Mouse (Mus musculus) cortical plate, adult 2 months (tissue): ENCODE data around the gene BC037034. TPM values are rescaled to one million over a fixed set of nuclear protein-coding genes. Genes with fewer than 3 reads are reported as not detected.

Experiments used
- H3K27ac ChIP-seq: fragments of 200-500 bp; 2 replicates; pipeline ENCODE4 v1.5.1; 2012; ENCODE audit warnings: low read length, control low read depth, inconsistent platforms; ENCODE audit not compliant: insufficient read depth
- H3K4me1 ChIP-seq: fragments of 200-500 bp; 2 replicates; pipeline ENCODE4 v1.6.1; 2011; ENCODE audit warnings: low read length; ENCODE audit not compliant: control insufficient read depth, insufficient read depth
- H3K4me3 ChIP-seq: fragments of 200-500 bp; 2 replicates; pipeline ENCODE4 v1.5.1; 2011; ENCODE audit warnings: mild to moderate bottlenecking, low read length, control low read depth; ENCODE audit not compliant: insufficient read depth
- CTCF ChIP-seq: fragments of 200-500 bp; IDR thresholded peaks from 2 replicates; pipeline ENCODE4 v1.5.1; 2011; ENCODE audit warnings: mild to moderate bottlenecking, control low read depth, low read length; ENCODE audit not compliant: insufficient read depth; ENCODE audit errors: extremely low read depth
- POLR2A ChIP-seq: fragments of 200-500 bp; IDR thresholded peaks from 2 replicates; pipeline ENCODE4 v1.6.1; 2011; ENCODE audit warnings: mild to moderate bottlenecking, low read length, control low read depth; ENCODE audit not compliant: insufficient read depth; ENCODE audit errors: extremely low read depth
- polyA plus RNA-seq: library from polyadenylated mRNA; depleted of rRNA; stranded (reverse); fragments of >200 nt; gene quantifications from 2 replicates; pipeline ENCODE4 v1.2.3, GENCODE M21; 2012

Gene BC037034
- polyA plus RNA-seq, 1 experiment, result 83.9 TPM

GRCm38 (mm10) chr5:138256094-138256467, 7.8 kb downstream of the BC037034 start:
- TF ChIP-seq CTCF (no peak), POLR2A (no peak)
- Histone ChIP-seq H3K27ac (peak overlapping the region; percentile 3), H3K4me1 (no peaks in the 10 kb centered on the region; the same call in 1 of the 2 replicates), H3K4me3 (peak overlapping the region; percentile 62)

GRCm38 (mm10) chr5:138255353-138256093, 8.3 kb downstream of the BC037034 start, which contains the start of gene Lamtor4:
TSS of gene Lamtor4 (plus strand) at chr5:138255482.
- Histone ChIP-seq H3K4me3 (peak within 1 kb of the TSS; percentile 62), H3K27ac (peak within 1 kb of the TSS; percentile 9), H3K4me1 (no peaks in the 10 kb centered on the region; the same call in 1 of the 2 replicates)
- TF ChIP-seq POLR2A (peak; percentile 96), CTCF (no peak)

- TF ChIP-seq POLR2A (no peak), CTCF (no peak)
- H3K4me3 ChIP-seq, result no peak overlapping the region
- H3K27ac ChIP-seq, result no peak overlapping the region
- H3K4me1 ChIP-seq, result no peaks in the 10 kb centered on the region; the same call in 1 of the 2 replicates
Measured at GRCm38 (mm10) chr5:138253061-138253460, 10.8 kb downstream of the BC037034 start.

DNA sequence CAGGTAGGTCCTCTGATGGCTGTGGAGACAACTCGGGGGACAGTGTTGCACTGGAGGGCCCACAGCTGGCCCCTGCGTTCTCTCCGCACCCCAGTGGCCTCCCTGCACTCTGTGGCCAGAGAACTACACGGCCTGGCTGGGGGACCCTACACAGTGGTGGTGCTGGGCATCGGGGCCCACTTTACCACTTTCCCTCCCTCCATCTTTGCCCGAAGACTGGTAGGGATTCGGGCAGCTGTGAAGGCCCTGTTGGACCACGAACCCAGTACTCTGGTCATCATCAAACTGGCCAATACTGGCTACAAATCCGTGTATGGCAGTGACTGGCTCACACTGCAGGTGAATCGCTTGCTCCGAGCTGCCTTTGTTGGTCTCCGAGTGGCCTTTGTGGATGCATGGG, 12.7 kb downstream of the BC037034 start:
- Histone ChIP-seq H3K4me3 (no peak overlapping the region), H3K4me1 (no peaks in the 10 kb centered on the region; the same call in 1 of the 2 replicates), H3K27ac (no peak overlapping the region)
- TF ChIP-seq CTCF (no peak), POLR2A (no peak)

DNA sequence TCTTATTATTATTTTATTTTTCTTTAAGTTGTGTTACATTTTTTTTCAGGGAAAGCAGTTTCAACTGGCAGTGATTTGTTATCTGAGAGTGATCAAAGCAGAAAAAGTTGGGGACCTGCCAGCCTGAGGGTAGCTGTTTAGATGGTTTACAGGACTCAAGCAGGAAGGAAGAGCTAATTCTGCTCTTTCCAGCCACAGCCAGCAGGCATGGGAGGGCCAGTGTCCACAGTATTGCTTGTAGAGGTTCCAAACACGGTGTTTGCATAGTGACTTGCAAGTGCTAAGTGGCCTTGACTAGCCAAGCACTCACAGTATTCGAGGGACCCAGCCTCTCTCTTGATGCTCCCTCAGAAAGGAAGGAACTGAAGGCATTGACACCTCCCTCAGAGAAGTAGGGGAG, 22.3 kb downstream of the BC037034 start:
- no peak for TF ChIP-seq CTCF
- no peak for TF ChIP-seq POLR2A
- no peaks in the 10 kb centered on the region for H3K4me1 ChIP-seq
- H3K27ac ChIP-seq, result no peak overlapping the region
- H3K4me3 ChIP-seq, result no peak overlapping the region

- Histone ChIP-seq H3K27ac (no peak overlapping the region), H3K4me3 (no peak overlapping the region), H3K4me1 (no peaks in the 10 kb centered on the region)
- TF ChIP-seq POLR2A (no peak), CTCF (no peak)
Measured at GRCm38 (mm10) chr5:138234224-138234623, 29.6 kb downstream of the BC037034 start.

DNA sequence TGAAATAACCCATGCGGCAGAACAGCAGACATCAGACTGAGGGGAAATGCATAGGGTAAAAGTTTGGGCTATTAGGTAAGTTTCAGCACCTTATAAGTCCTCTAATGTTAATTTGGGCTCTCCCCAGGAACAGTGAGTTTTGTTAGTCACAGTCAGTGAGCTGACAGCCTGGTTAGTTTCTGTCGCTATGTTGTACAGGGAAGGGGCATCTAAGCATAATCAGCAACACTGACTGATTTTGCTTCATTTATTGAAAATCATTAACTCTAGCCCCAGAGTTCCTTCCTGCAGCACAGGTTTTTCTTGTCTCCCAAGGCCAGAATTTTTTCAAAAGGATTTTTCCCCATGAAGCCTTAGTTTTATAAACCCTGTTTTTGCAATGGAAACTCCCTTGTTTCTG, 30.1 kb downstream of the BC037034 start:
- TF ChIP-seq CTCF (no peak), POLR2A (no peak)
- Histone ChIP-seq H3K27ac (no peak overlapping the region), H3K4me1 (no peaks in the 10 kb centered on the region), H3K4me3 (no peak overlapping the region)

DNA sequence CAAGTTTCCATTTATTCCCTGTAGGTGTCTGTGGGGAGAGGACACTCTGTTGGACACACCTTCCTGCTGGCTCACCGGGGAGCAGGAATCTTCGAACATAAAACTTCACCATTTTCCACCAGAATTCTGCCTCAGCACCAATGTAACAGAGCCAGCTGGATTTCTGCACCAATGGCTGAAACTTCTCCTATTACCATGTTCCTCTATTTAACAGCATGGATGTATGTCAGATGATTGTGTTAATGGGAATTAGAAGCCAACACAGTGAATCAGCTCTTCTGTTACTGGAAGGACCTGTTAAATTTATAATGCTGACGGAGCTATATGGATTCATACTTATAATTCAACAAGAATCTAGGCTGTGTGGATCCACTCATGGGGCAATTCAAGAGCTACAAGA, 34.3 kb downstream of the BC037034 start:
- Histone ChIP-seq H3K27ac (no peak overlapping the region), H3K4me1 (no peaks in the 10 kb centered on the region), H3K4me3 (no peak overlapping the region)
- TF ChIP-seq CTCF (no peak), POLR2A (no peak)

DNA sequence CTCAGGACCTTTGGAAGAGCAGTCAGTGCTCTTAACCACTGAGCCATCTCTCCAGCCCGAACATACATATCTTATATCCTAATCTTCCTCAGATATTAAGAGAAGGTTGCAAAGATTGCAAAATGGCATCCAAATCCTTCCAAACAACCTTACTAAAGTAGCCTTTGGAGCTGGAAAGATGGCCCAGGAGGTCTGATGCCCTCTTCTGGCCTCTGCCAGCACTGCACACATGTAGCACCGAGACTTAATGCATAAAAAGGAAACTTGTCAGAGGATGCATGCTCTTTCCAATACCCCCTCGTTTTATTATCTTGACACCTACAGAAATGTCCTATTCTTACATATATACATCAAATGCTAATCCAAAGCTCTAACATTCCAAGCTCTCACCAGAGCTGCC, 35.8 kb downstream of the BC037034 start:
- no peaks in the 10 kb centered on the region for H3K4me1 ChIP-seq
- H3K4me3 ChIP-seq, result no peak overlapping the region
- no peak overlapping the region for H3K27ac ChIP-seq
- peak; percentile 22; the same call in 1 of the 2 replicates for TF ChIP-seq CTCF
- TF ChIP-seq POLR2A, result no peak

DNA sequence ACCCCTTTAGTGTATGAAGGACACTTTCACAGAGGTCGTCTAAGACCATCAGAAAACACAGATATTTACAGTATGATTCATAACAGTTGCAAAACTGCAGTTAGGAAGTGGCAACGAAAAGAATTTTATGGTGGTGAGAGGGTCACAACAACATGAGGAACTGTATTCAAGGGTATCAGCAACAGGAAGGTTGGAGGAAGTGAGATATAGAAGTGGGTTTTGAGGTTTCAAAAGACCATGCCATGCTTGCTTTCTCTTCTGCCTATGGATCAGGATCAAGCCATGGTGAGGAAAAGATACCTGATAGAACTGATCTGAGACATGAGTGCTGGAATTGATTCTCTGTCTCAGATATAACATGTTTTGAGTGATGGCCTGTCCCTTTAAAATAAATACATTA, 36.5 kb downstream of the BC037034 start:
- Histone ChIP-seq H3K4me1 (no peaks in the 10 kb centered on the region), H3K4me3 (no peak overlapping the region), H3K27ac (no peak overlapping the region)
- TF ChIP-seq CTCF (no peak), POLR2A (no peak)

DNA sequence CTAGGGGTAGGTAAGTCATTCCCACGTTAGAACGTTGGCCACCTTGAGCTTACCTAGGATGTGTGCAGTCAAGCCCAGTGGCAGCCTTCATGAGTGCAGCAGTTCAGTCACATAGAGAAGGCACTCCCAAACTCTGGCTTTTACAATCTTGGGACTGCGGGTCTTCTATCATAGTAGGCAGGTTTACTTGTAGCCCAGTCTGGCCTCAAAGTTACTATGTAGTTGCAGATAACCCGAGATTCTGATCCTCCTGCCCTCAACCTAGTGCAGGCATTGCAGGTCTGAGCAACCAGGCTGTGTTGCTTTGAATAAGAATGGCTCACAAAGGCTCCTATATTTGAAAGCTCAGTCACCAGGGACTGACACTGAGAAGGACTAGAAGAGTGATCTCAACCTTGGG, 37.3 kb downstream of the BC037034 start:
- Histone ChIP-seq H3K4me3 (no peak overlapping the region), H3K27ac (no peak overlapping the region), H3K4me1 (no peaks in the 10 kb centered on the region)
- TF ChIP-seq CTCF, result no peak
- no peak for TF ChIP-seq POLR2A

DNA sequence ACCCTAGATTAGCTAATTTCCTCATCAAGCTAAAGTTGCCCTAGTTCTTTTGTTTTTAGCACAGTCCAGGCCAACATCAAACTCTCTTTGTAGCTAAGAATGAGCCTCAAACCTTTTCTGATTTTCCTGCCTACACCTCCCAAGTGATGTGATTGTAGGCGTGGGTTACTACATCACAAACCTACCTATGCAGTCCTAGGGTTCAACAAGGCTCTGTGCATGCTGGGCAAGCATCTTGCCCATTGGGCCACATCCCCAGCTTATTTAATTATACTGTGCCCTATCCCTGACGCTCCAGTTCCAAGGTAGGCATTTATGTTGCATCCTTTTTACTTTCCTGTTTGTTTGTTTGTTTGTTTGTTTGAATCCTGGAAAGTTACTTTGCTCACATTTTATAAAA, 38.1 kb downstream of the BC037034 start, which contains the start of gene Nxpe5:
Nxpe5 (plus strand) TSS at position 199 of the 400 bp plus-strand sequence.
- Histone ChIP-seq H3K4me3 (no peak within 1 kb of the TSS), H3K27ac (no peak within 1 kb of the TSS), H3K4me1 (no peaks in the 10 kb centered on the region)
- TF ChIP-seq CTCF (no peak), POLR2A (no peak)
